Mouse (Mus musculus) heart, postnatal 0 days (tissue): Measurements from ENCODE around the gene Larp4. TPM values are rescaled to one million over a fixed set of nuclear protein-coding genes. Genes with fewer than 3 reads are reported as not detected.
"Not testable (repeated sequence)": the region's sequence is repeated elsewhere in the genome, so short reads cannot be mapped to it uniquely, and the experiment has no call there.

Experiments used
- ATAC-seq: fragments of 200-750 bp; cut with Nextera tagmentation; 2 replicates; pipeline ENCODE4 v1.8.0; 2017; ENCODE audit warnings: low read depth, moderate number of reproducible peaks, moderate library complexity; ENCODE audit not compliant: insufficient read depth
- DNase-seq: peaks from one replicate; pipeline ENCODE4 v3.0.0-alpha.2; 2016; ENCODE audit warnings: low spot score
- H3K27ac ChIP-seq: fragments of 300-500 bp; sonication (generic); 2 replicates; pipeline ENCODE4 v1.5.1; 2014; ENCODE audit warnings: low read depth, mild to moderate bottlenecking
- H3K27me3 ChIP-seq: fragments of 300-500 bp; sonication (generic); 2 replicates; pipeline ENCODE4 v1.6.1; 2014; ENCODE audit warnings: low read length, mixed read lengths; ENCODE audit not compliant: control insufficient read depth, insufficient read depth
- H3K36me3 ChIP-seq: fragments of 300-500 bp; sonication (generic); replicated peaks from 2 replicates; pipeline ENCODE4 v1.6.1; 2014; ENCODE audit warnings: low read length, mixed read lengths; ENCODE audit not compliant: control insufficient read depth, insufficient read depth
- H3K4me1 ChIP-seq: fragments of 300-500 bp; sonication (generic); 2 replicates; pipeline ENCODE4 v1.6.1; 2014; ENCODE audit warnings: antibody characterized with exemption; ENCODE audit not compliant: control insufficient read depth, insufficient read depth
- H3K4me2 ChIP-seq: fragments of 300-500 bp; sonication (generic); 2 replicates; pipeline ENCODE4 v1.6.1; 2014; ENCODE audit warnings: low read depth, mild to moderate bottlenecking, low read length, moderate library complexity
- H3K4me3 ChIP-seq: fragments of 300-500 bp; sonication (generic); 2 replicates; pipeline ENCODE4 v1.5.1; 2014; ENCODE audit warnings: low read depth, low read length
- H3K9ac ChIP-seq: fragments of 300-500 bp; sonication (generic); replicated peaks from 2 replicates; pipeline ENCODE4 v1.6.1; 2014; ENCODE audit warnings: low read depth, low read length, mixed read lengths
- H3K9me3 ChIP-seq: fragments of 300-500 bp; sonication (generic); replicated peaks from 2 replicates; pipeline ENCODE4 v1.6.1; 2016; ENCODE audit warnings: low read length; ENCODE audit not compliant: control insufficient read depth
- CTCF ChIP-seq: IDR thresholded peaks from 2 replicates; pipeline ENCODE4 v1.5.1; 2016; ENCODE audit warnings: antibody characterized with exemption, control low read depth, low read depth
- EP300 ChIP-seq: IDR thresholded peaks from 2 replicates; pipeline ENCODE4 v1.6.1; 2016; ENCODE audit warnings: antibody characterized with exemption, low read depth
- WGBS: fragments of 180-500 bp; shearing (Covaris S2); extraction: QIAGEN DNeasy Blood & Tissue Kit; methylation state at CpG from one replicate; pipeline ENCODE4 v1.1.7; 2014; 5-methylcytosine and 5-hydroxymethylcytosine counted together
- polyA plus RNA-seq: library from polyadenylated mRNA; unstranded; fragments of >200 nt; fragmentation: Nextera tagmentation; extraction: Ambion mirVana; gene quantifications from 2 replicates; pipeline ENCODE4 v1.2.1, GENCODE M21; 2015
- total RNA-seq: library from RNA; depleted of rRNA; stranded (reverse); fragments of >200 nt; gene quantifications from 2 replicates; pipeline ENCODE4 v1.2.3, GENCODE M21; 2014; ENCODE audit warnings: low replicate concordance

The Larp4 gene
- total and polyA plus RNA-seq, 2 experiments from 2014 or later: 28.2 to 103 TPM

DNA sequence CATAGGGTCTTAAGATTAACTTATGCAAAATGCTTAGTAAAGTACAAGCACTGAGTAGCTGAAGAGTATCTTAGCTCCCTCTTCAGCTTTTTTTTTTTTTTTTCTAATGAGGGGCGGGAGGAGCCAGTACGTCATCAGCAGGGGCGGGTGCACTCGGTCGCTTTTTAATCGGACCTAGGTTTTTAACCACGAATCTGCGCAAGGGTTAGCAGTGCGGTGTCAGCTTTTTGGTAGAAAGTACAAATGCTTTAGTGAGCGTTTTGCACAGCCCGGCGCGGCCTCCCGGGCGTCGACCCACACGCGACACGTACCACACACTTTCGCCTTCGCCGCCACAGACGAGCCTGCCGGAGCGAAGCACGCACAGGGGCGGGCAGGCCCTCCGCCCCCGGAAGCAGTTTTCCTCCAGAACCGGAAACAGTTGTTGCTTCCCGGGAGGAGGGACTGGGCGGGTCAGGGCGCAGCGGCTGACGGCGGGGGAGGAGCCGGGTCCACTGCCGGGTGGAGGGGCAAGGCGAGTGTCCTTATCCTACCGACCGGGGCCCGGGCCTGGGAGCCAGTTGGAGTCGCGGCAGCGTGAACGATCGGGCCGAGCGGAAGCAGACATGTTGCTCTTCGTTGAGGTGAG is 2.6 kb downstream of the Larp4 start:
- Histone ChIP-seq H3K4me2 (peak overlapping the region; percentile 91), H3K4me3 (peak overlapping the region; percentile 95), H3K27ac (peak overlapping the region; percentile 99), H3K27me3 (no peaks in the 10 kb centered on the region), H3K9me3 (no peaks in the 10 kb centered on the region), H3K4me1 (no peaks in the 10 kb centered on the region; the same call in 1 of the 2 replicates), H3K36me3 (no peaks in the 10 kb centered on the region), H3K9ac (peak overlapping the region; percentile 85)
- TF ChIP-seq CTCF: no peak
- TF ChIP-seq EP300: peak; percentile 70
- peak; percentile 96 for ATAC-seq
- under 1% methylated on average over 50 of the region's 50 CpGs for WGBS
- DNase-seq: peak; percentile 97

DNA sequence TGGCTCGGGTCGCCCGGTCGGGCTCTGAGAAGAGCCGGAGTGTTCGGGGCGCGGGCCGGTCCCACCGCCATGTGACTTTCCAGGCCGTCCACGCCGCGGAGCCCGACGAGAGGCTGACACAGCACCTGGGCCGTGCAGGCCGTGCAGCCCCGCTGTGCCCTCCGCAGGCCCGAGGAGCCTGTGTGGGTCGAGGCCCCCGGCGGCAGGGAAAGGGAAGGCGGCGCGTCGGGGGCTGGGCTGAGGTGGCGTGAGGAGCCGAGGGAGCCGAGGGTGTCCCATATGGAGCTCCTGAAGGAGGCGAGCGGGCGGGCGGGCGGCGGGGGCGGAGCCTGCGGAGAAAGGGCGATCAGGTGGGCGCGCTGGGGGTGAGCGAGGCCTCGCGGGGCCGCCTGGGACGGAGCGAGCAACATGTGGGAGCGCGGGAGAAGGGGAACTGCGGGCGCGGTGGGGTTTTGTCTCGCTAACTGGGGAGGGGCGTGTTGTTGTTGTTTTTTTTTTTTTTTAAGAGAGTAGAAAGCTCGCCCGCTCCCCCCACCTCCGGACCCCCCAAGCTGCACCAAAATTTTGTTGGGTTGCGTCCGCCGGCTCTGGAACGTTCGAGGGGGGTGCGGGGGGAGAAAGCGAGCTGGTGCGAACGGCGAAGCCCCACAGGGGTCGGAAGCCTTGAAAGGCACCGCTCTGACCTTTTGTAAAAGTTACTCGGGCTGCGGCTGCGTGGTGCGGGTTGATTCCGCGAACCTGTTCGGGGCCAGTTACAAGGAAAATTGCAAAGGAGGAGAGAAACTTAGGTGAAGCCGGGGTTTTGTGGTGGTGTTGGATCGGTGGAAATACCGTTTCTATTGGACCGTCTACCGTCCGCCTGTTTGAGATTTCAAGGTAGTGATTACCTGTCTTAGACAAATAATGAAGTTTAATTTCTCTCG is 3.4 kb downstream of the Larp4 start:
- TF ChIP-seq EP300: no peak
- TF ChIP-seq CTCF: no peak
- peak overlapping the region; percentile 95 for H3K4me3 ChIP-seq
- WGBS: under 1% methylated on average over 81 of the region's 84 CpGs
- peak overlapping the region; percentile 85 for H3K9ac ChIP-seq
- ATAC-seq (peak; percentile 82), DNase-seq (peak; percentile 68)
- H3K27ac ChIP-seq: peak overlapping the region; percentile 99
- H3K4me1 ChIP-seq: no peaks in the 10 kb centered on the region; the same call in 1 of the 2 replicates
- no peaks in the 10 kb centered on the region for H3K9me3 ChIP-seq
- no peaks in the 10 kb centered on the region for H3K27me3 ChIP-seq
- H3K4me2 ChIP-seq: peak overlapping the region; percentile 91
- no peaks in the 10 kb centered on the region for H3K36me3 ChIP-seq

- H3K36me3 ChIP-seq: no peaks in the 10 kb centered on the region
- no peaks in the 10 kb centered on the region for H3K27me3 ChIP-seq
- TF ChIP-seq EP300 (no peak), CTCF (no peak)
- H3K4me2 ChIP-seq: peak overlapping the region; percentile 91
- no peak overlapping the region for H3K27ac ChIP-seq
- ATAC-seq (no peak), DNase-seq (no peak)
- H3K4me1 ChIP-seq: no peaks in the 10 kb centered on the region; the same call in 1 of the 2 replicates
- no peaks in the 10 kb centered on the region for H3K9me3 ChIP-seq
- 54% methylated on average over 2 of the region's 2 CpGs for WGBS
- H3K9ac ChIP-seq: no peak overlapping the region
- H3K4me3 ChIP-seq: peak overlapping the region; percentile 95; the same call in 1 of the 2 replicates
These were observed 4.8 kb downstream of the Larp4 start for GRCm38 (mm10) chr15:99974476-99975220.

- WGBS: 93% methylated on average over 2 of the region's 2 CpGs
These were observed 6.3 kb downstream of the Larp4 start for GRCm38 (mm10) chr15:99976121-99976520.

GRCm38 (mm10) chr15:99979266-99979665 is 9.4 kb downstream of the Larp4 start:
- TF ChIP-seq EP300: no peak
- no peak for TF ChIP-seq CTCF
- Histone ChIP-seq H3K4me1 (no peaks in the 10 kb centered on the region; the same call in 1 of the 2 replicates), H3K36me3 (no peaks in the 10 kb centered on the region), H3K27ac (no peak overlapping the region), H3K4me3 (no peak overlapping the region), H3K9me3 (no peaks in the 10 kb centered on the region), H3K27me3 (no peaks in the 10 kb centered on the region), H3K4me2 (no peak overlapping the region), H3K9ac (no peak overlapping the region)
- DNase-seq: no peak
- WGBS: 76% methylated on average over 1 of the region's 1 CpGs
- ATAC-seq: no peak

More at GRCm38 (mm10) chr15:99976121-99976520, 6.3 kb downstream of the Larp4 start:
- not testable (repeated sequence) for H3K4me1 ChIP-seq, H3K9ac ChIP-seq, H3K36me3 ChIP-seq, H3K27me3 ChIP-seq, H3K4me3 ChIP-seq, ATAC-seq, DNase-seq, H3K4me2 ChIP-seq, H3K9me3 ChIP-seq, H3K27ac ChIP-seq
